Mouse (Mus musculus): Measurements from ENCODE around the gene Spn.
"Not testable (repeated sequence)": the region's sequence is repeated elsewhere in the genome, so short reads cannot be mapped to it uniquely, and the experiment has no call there.

Gene Spn

DNA sequence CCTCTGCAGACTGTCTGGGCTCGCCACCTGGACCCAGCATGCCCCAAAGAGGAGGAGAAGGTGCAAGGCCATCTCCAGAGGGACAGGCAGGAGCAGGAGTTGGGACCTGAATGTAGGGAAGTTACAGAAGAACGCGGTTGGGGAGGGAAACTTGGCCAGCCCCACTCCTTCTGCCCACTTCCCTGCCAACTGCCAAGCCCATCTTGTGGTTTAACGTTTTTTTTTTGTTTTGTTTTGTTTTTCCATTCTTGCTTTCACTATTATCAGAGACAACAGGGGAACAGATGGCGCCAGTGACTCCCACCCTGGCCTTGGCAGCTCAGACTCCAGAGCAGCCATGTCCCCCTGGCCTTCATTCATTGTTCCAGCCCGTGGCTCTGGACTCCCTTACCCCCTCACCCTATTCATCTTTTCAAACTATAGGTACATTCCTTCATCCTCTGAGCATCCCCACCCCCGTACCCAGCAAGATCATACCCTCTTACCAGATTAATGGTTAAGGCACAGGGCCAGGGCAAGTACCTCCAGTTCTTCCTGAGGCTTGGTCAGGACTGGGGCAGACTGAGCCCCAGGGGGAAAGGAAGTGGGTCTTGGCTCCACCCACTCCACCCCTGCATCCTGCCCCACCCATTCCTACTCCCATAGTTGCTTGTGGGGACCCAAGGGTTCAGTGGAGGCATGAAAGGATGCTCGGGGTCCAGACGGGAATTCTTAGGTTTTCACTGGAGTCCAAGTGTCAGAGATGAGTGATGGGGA, at the start of gene Spn:
Spn (minus strand) TSS at position 562 of the 756 bp plus-strand sequence.
- no peak for DNase-seq (ENCODE audit: extremely low spot score)

DNA sequence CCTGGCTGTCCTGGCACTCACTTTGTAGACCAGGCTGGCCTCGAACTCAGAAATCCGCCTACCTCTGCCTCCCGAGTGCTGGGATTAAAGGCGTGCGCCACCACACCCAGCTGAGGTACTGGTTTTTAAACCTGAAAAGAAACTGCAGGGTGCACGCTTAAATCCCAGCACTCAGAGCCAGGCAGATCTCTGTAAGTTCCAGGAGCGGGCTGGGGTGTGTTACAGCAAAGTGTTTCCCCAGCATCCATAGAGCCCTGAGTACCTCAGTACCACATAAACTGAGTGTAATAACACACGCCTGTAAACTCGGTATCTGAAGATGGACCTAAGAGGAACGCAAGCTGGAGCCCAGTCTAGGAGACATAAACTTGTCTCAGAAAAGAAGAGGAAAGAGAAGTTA, 49.7 kb upstream of the Spn start:
- no peak for DNase-seq (ENCODE audit: extremely low spot score)

DNA sequence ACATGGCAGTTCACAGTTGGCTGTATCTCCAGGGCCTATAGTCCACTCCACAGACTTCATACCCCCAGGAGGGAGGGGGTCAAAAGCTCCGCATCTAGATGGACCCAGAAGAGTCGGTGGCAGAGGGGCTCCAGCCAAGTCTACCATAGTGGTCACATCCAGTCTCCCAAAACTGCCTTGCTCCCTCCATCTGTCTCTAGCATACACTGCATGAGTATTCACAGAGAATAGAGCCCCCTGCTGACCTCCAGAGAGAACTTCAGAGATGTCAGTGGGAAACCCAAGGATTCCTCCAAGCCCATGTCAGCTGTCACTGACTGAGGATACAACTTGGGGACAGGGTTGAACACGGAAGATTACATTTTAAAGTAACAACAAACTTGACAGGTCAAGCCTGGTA, 48.0 kb upstream of the Spn start:
- DNase-seq (ENCODE audit: extremely low spot score): no peak

DNA sequence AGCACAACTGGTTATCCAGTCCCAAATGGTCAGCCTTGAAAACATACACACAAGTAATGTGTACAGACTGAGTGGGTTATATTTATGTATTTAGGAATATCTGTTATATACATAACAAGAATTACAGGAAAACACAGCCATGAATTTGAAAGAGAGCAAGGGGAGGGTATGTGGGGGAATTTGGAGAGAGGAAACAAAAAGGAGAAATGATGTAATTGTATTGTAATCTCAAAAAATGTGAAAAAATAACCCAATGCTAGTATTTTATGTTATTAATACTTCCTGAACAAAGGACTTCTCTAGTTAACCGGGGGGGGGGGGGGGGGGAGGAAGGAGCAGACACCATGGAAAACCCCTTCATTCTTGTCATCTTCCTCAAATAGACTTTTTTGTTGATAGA, 47.1 kb upstream of the Spn start:
- no peak for DNase-seq (ENCODE audit: extremely low spot score)

DNA sequence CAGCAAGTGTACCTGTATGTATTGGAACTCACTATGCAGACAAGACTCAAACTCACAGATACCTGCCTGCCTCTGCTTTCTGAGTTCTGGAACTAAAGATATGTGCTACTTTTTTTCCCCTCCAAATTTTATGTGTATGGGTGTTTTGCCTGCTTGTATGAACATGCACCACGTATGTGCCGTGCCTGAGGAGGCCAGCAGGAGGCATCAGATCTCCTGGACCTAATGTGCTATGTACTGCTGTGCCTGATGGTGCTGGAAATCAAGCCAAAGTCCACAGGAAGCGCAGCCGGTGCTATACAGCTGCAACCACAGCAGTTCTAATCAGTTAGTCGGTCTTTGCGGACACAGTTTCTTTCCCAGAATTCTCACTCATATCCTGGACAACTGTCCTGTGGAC, 46.2 kb upstream of the Spn start:
- no peak for DNase-seq (ENCODE audit: extremely low spot score)

DNA sequence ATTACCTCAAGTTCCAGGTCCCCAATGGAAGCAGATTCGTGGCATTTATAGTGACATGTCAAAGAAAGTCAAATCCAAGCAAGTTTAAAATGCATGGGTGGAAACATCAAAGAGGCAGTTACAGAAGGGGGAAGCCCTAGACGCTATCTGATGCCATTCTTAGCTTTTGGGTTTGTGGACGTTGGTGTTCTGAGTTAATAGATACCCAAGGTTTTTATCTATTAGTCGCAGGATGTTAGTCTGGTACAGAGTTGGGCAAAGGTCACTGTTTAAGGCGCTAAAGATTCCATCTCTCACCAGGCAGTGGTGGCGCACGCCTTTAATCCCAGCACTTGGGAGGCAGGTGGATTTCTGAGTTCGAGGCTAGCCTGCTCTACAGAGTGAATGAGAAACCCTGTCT, 45.7 kb upstream of the Spn start:
- DNase-seq (ENCODE audit: extremely low spot score): no peak

DNA sequence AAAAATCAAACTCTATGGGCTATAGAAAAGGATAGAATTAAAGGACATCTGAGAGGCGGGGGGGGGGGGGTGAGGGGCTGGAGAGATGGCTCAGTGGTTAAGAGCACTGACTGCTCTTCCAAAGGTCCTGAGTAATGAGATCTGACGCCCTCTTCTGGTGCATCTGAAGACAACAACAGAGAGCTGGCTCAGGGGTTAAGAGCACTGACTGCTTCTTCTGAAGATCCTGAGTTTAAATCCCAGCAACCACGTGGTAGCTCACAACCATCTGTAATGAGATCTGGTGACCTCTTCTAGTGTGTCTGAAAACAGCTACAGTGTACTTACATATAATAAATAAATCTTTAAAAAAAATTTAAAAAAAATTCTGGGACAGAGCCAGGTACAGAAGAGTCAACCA, 44.1 kb upstream of the Spn start:
- DNase-seq (ENCODE audit: extremely low spot score): not testable (repeated sequence)

DNA sequence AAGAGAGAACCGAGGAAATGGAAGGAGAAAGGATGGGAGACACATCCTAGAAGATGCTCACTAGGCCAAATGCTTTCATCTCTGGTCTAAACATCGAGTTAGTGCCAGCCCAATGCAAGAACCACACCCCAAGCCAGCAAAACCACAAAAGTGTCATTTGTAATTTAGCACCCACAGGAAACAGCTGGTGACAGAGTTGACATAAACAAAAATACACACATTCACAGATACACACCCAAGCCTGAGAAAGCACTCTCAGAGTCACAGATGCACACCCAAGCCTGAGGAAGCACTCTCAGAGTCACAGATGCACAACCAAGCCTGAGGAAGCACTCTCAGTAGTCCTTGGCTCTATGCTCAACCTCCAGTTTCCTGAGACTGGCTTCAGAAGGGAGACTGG, 43.2 kb upstream of the Spn start:
- DNase-seq (ENCODE audit: extremely low spot score): no peak

DNA sequence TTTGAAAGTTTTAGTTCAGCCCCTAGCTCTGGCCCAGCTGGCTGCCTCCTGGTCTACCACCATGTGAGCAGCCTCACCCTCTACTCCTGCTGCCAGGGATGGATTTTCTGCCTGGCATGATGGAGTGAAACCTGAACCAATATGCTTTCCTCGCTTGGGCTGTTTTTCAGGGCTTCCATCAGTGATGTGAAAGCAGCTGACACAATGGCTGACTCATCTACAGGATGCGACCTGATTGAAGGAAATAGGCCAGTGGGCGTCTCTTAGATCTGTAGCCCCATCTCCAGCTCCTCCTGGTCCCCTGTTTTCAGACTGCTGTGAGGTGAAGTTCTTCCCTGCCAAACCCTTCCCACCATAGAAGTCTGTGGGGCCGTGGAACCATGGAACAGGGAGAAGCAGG, 39.3 kb upstream of the Spn start:
- DNase-seq (ENCODE audit: extremely low spot score): no peak

DNA sequence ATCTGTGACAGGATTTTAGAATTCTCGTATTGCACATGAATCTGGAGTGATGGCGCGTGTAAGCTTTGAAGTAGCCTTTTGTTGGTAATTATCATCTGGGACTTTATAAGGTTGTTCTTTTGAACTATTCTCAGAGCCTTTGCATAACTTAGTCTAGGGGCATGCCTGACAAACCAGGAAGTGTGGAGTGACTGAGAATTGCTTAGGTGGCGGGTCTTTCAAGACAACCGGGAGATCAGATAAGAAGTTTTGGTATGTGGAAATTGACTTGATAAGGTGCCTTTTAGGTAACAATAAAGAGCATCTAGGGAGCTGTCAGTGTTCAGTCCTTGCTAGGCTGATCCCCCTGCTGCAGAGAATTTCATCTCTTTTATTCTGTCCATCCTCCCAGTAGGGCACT, 28.9 kb upstream of the Spn start:
- DNase-seq (ENCODE audit: extremely low spot score): no peak

DNA sequence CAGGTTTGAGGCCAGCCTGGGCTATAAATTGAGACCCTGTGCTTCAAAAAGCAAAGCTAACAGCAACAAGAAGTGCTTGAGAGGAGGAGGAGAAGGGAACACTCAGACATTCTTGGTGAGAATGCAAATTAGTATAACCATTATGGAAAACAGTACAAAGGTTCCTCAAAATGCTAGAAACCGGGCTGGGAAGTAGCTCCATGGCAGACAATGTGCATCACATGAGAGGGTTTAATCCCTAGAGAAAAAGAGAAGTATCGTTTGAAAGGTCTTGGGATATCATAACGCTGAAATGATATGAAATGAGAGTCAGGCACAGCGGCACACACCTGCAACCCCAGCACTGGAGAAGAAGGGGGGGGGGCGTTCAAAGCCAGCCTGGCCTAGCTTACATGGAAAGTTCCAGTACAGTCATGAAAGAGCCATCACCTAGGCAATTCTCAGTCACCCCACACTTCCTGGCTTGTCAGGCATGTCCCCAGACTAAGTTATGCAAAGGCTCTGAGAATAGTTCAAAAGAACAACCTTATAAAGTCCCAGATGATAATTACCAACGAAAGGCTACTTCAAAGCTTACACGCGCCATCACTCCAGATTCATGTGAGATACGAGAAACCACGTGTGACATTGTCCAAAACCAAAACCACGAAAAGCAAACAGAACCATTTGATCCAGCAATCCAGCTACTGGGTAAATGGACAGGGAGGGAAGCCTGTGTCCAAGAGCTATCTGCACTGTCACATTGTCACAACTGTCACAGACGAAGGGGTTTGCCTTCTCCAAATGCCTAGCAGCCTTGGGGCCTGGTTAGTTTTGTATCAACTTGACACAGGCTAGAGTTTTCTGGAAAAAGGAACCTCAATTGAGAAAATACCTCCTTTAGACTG, 28.2 kb upstream of the Spn start:
- no peak for DNase-seq (ENCODE audit: extremely low spot score)

DNA sequence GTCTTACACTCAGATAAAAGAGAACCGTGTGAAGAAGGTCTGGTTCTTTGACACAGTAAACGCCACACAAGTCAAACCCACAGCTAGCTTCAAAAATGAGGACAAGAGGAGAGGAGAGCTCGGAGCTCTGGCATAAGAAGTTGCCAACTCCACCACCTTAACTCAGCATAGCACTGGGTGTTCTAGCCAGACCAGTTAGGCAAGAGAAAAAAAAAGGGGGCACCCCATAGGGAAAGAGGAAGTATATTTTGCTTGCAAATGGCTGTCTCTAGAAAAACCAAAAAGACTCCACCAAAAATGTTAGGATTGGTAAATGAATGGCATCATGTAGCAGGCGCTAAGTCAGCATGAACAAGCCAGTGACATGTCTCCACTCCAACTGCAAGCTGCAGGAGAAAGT, 26.4 kb upstream of the Spn start:
- no peak for DNase-seq (ENCODE audit: extremely low spot score)

DNA sequence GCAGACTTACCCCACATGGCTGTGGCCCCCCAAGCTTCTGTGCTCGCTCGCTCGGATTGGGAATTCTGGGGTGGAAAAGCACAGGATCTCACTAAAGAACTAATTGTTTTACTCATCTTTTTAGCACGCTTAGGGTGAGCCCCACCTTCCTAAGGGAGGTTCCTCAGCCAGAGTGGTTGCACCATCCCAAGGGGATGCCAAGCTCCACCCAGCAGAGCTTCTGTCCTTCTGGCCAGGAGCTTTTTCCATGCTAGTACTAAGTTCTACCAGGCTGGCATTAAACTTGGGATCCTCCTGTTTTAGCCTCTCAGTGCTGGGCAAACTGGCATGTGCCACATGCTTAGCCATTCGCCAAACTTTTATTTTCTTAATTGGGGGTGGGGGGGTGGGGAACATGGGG, 24.9 kb upstream of the Spn start:
- DNase-seq (ENCODE audit: extremely low spot score): no peak

DNA sequence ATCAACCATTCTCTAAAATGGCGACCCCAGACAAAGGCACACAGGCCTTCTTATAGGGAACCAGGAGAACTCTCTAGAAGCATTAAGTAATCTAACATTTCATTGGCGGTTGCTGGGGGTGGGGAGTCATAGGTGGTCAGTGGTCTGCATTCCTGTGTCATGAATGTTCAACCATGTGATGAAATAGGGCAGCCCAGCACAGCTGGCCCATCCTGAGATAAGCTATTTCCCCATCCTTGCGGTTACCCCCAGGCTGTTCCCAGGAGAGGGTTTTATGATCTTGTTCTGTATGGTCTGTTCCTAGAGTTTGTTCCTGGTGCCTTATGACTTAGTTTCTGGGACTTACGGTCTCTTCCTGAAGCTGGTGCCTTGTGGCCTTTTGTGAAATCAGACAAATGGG, 19.9 kb upstream of the Spn start:
- no peak for DNase-seq (ENCODE audit: extremely low spot score)

DNA sequence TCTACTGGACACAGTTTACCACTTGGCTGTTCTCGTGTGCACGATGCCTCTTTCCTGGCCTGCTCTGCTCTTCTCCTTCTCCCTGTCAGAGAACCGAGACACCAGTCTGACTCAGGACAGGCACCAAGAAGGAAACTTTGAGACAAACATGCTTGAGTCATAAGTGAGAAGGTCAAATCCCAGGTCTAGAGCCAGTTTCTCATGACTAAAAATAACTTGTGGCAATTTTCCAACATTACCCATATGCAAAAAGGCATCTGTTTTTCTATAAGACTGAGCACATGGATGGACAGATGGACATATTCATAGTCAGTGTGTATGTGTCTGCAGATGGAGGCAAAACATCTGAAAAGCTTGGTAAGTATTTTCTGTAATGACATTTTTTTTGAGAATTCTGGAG, 15.9 kb upstream of the Spn start:
- no peak for DNase-seq (ENCODE audit: extremely low spot score)

DNA sequence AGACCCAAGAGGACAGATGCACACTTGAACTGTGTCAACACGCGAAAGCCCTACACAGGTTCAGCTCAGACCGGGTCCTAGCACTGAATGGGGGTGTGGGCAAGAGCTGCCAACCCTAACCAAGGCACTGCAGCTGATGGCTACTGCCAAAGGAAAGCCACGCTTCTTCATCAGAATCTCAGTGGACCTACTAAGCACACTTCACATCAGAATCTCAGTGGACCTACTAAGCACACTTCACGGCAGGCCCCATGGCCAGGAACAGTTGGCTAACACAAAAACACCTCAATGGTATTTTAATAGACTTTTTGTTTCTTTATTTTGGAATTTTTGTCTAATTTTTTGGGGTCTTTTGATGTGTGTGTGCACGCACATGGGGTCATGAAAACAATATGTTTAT, 14.8 kb upstream of the Spn start:
- DNase-seq (ENCODE audit: extremely low spot score): no peak

DNA sequence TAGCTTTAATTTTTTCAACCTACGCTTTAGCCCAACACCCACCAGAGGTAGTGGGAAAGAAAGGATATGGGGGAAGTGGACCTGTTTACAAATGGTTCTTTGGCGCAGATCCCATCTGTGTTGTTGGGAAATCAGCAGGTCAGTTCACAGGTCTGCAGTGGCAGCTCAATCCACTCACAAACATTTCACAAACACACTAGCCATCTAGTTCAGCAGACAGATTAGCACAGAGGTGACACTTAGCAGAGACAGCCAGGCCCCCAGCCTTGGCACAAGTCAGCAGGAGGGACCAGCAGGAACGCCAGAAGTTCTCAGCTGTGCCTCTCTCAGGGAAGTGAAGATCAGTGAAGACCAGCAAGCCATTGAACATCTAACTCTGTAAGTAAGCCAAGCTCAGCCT, 10.3 kb upstream of the Spn start:
- DNase-seq (ENCODE audit: extremely low spot score): no peak

DNA sequence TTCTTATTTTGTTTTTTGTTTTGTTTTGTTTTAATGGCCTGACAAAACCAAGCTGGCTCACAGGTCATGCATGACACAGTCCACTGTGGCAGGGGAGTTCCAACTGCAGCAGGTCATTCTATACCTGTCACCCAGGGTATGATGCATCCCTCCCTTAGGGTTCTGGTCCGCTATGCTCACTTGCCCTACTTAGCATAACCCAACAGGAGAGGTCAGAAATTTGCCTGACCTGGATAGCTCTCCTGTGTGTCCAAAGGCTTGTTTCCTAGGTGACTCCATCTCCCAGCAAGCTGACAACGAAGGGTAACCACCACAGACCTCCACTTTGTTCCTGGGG, 8.6 kb upstream of the Spn start:
- no peak for DNase-seq (ENCODE audit: extremely low spot score)

DNA sequence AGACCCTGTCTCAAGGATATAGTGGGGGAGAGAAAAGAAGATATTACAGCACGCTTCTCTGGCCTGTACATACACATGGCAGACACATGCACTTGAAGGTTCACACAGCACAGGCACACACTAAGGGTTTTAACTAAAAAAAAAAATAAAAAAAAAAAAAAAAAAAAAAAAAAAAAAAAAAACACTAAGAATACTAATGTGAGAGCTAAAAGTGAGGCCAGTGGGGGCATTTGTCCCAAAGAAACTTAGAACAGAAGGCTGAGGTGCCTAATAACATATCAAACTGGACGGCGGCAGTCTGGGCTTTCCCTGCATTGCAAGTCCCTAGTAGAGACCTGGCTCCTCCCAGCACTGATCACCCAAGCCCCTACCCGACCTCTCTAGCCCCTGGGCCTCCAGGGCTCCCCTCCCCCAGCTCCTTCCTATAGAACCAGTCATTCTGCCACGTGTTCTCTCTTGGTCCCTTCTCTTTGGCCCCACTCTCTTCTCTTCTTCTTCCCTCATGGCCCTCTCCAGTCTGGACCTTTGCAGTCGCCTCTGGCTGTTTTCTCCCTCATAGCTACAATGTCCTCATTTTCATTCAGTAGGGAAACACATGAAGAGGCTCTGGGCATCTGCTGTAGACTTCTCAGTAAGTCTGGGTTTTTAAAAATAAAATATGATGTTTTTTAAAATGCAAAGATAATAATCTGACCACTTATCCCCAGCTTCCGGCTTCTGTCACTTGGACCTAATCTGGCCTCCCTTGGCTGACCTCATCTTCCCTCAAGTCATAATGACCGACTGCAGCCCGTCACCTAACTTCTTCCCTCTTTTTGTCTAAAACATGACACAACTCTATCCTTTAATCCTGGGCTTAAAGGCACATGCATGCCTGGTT, 8.0 kb upstream of the Spn start:
- DNase-seq (ENCODE audit: extremely low spot score): peak; percentile 35

DNA sequence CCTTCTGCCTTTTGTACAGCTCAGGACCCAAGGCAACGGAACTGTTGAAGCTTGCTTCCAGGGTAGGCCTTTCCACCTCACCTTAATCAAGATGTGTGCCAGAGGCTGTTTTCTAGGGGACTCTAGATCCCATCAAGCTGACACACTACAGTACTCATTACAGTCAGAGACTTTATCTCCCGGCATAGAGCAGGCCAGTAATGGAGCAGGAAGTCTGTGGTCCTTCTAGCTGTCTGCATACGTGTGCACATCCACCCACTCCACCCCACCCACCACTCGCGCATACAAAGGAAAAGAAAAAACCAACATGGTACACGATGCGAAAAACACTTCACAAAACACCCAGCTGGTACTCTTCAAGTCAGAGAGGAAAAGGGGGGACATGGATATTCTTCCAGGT, 6.8 kb upstream of the Spn start:
- no peak for DNase-seq (ENCODE audit: extremely low spot score)

DNA sequence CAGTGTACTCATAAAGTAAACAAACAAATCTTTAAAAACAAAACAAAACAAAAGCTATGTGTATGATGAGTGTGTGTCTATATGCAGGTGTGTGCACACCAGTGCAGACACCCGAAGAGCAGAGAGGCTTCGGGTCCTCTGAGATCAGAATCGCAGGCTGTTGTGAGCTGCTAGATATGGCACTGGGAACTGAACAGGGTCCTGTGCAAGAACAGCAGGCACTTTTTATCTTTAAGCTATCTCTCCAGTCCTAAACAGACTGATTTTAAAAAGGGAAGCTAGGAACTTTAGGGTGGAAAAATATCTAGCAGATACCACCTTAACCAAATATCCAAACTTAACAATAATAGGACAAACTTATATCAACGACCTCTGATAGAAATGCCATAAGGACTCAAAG, 5.0 kb upstream of the Spn start:
- no peak for DNase-seq (ENCODE audit: extremely low spot score)

DNA sequence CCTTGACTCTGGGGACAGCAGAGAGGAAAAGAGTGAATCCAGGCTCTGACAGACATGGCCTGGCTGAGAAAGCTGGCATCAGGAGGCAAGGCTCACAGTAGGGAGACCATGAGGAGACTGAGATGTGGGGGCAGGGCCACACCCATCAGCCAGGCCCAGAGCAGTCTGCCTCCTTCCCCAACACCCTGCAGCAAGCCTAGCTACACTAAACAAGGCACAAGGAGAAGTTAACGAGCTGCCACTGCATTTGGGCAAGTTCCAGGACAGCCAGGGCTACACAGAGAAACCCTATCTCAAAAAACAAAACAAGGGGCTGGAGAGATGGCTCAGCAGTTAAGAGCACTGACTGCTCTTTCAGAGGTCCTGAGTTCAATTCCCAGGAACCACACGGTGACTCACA, 4.6 kb upstream of the Spn start:
- no peak for DNase-seq (ENCODE audit: extremely low spot score)
